Mouse (Mus musculus) adrenal gland, adult 18-20 months (tissue): ENCODE measurements around the gene Sertad1. TPM values are rescaled to one million over a fixed set of nuclear protein-coding genes. Genes with fewer than 3 reads are reported as not detected.
A peak's percentile ranks its signal among the peaks of the same experiment; 100 is the strongest.

Experiments
- DNase-seq, 2 experiments: peaks; one replicate each; pipeline ENCODE4 v3.0.0; 2021 to 2022; ENCODE audit warnings: low spot score in 2 of 2
- long read RNA-seq, 2 experiments: library from polyadenylated mRNA; stranded (forward); transcript quantifications; one replicate each; pipeline ENCODE4 v2.0.0; 2021
- total RNA-seq, 2 experiments: library from RNA; stranded (reverse); gene quantifications; 1 replicate in 1 of 2; 2 replicates in 1 of 2; pipeline ENCODE4 v1.2.3; 2021

Sertad1 gene
- total RNA-seq = 10 to 100 TPM; 17.3 to 23.7 TPM
- long read RNA-seq, experiment 1, transcript Sertad1-201 (2 exons, 1,233 nt) = major isoform, 11 of 15 reads
- long read RNA-seq, experiment 1, partial matches to known transcripts = 4 of 15 reads
- long read RNA-seq, experiment 1, other reads (novel, unspliced or antisense) = 0 of 15 reads
- long read RNA-seq, experiment 2, transcript Sertad1-201 (2 exons, 1,233 nt) = major isoform, 21 of 26 reads
- long read RNA-seq, experiment 2, partial matches to known transcripts = 0 of 26 reads
- long read RNA-seq, experiment 2, other reads (novel, unspliced or antisense) = 5 of 26 reads

- peak; percentile 100 for DNase-seq
Observed at GRCm38 (mm10) chr7:27486770-27487697, at the start of gene Sertad1. Gene Sertad1, plus strand, starts transcription at chr7:27486910.

- peak; percentile 29 to 30 for DNase-seq
Observed at GRCm38 (mm10) chr7:27437544-27437943, 49.2 kb upstream of the Sertad1 start.

GRCm38 (mm10) chr7:27440014-27440413, 46.7 kb upstream of the Sertad1 start:
- no peak for DNase-seq

GRCm38 (mm10) chr7:27446051-27446450, 40.7 kb upstream of the Sertad1 start:
- DNase-seq = peak in 1 of 2 experiments; percentile 25

- peak; percentile 7 to 39 for DNase-seq
Observed at GRCm38 (mm10) chr7:27446521-27447418, 39.9 kb upstream of the Sertad1 start.

GRCm38 (mm10) chr7:27447419-27448286, 39.1 kb upstream of the Sertad1 start, which contains the start of the genes Sptbn4 and Blvrb:
Gene Sptbn4, minus strand, starts transcription at chr7:27447686.
Gene Blvrb, plus strand, starts transcription at chr7:27447978.
- peak; percentile 90 to 91 for DNase-seq

GRCm38 (mm10) chr7:27448421-27449206, 38.1 kb upstream of the Sertad1 start:
- peak; percentile 15 to 43 for DNase-seq

GRCm38 (mm10) chr7:27449256-27449862, 37.4 kb upstream of the Sertad1 start:
- peak; percentile 60 to 80 for DNase-seq

GRCm38 (mm10) chr7:27451359-27451758, 35.4 kb upstream of the Sertad1 start:
- DNase-seq = no peak

- no peak for DNase-seq
Observed at GRCm38 (mm10) chr7:27452206-27452770, 34.4 kb upstream of the Sertad1 start.

GRCm38 (mm10) chr7:27454461-27455121, 32.1 kb upstream of the Sertad1 start:
- no peak for DNase-seq

GRCm38 (mm10) chr7:27455273-27455672, 31.4 kb upstream of the Sertad1 start:
- DNase-seq = no peak

GRCm38 (mm10) chr7:27458614-27459013, 28.1 kb upstream of the Sertad1 start:
- DNase-seq = no peak

- DNase-seq = no peak
Observed at GRCm38 (mm10) chr7:27459640-27460039, 27.1 kb upstream of the Sertad1 start.

GRCm38 (mm10) chr7:27460477-27460876, 26.2 kb upstream of the Sertad1 start:
- DNase-seq = no peak

GRCm38 (mm10) chr7:27467648-27468047, 19.1 kb upstream of the Sertad1 start:
- no peak for DNase-seq

- no peak for DNase-seq
Observed at GRCm38 (mm10) chr7:27471390-27472120, 15.2 kb upstream of the Sertad1 start.
